Mouse (Mus musculus) embryonic facial prominence, embryonic 14.5 days (tissue): Measurements from ENCODE around the gene Fndc3b. TPM values are rescaled to one million over a fixed set of nuclear protein-coding genes. Genes with fewer than 3 reads are reported as not detected.

Experiments
- ATAC-seq: fragments of 200-750 bp; cut with Nextera tagmentation; 2 replicates; pipeline ENCODE4 v1.8.0; 2017; ENCODE audit warnings: low read depth, moderate number of reproducible peaks, moderate TSS enrichment
- DNase-seq: peaks from one replicate; pipeline ENCODE4 v3.0.0-alpha.2; 2015; ENCODE audit warnings: low spot score
- H3K27ac ChIP-seq: fragments of 300-500 bp; sonication (generic); replicated peaks from 2 replicates; pipeline ENCODE4 v1.5.1; 2014; ENCODE audit warnings: low read depth, mild to moderate bottlenecking, low read length, moderate library complexity
- H3K27me3 ChIP-seq: fragments of 300-500 bp; sonication (generic); replicated peaks from 2 replicates; pipeline ENCODE4 v1.6.1; 2014; ENCODE audit warnings: low read length; ENCODE audit not compliant: control insufficient read depth, insufficient read depth
- H3K36me3 ChIP-seq: fragments of 300-500 bp; sonication (generic); 2 replicates; pipeline ENCODE4 v1.6.1; 2014; ENCODE audit warnings: low read length, mixed read lengths; ENCODE audit not compliant: control insufficient read depth, insufficient read depth
- H3K4me1 ChIP-seq: fragments of 300-500 bp; sonication (generic); 2 replicates; pipeline ENCODE4 v1.6.1; 2014; ENCODE audit warnings: antibody characterized with exemption, low read length; ENCODE audit not compliant: control insufficient read depth, insufficient read depth
- H3K4me2 ChIP-seq: fragments of 300-500 bp; sonication (generic); 2 replicates; pipeline ENCODE4 v1.6.1; 2014; ENCODE audit warnings: low read depth, mild to moderate bottlenecking, low read length, moderate library complexity, mixed read lengths
- H3K4me3 ChIP-seq: fragments of 300-500 bp; sonication (generic); 2 replicates; pipeline ENCODE4 v1.5.1; 2014; ENCODE audit warnings: low read depth, mild to moderate bottlenecking, low read length
- H3K9ac ChIP-seq: fragments of 300-500 bp; sonication (generic); 2 replicates; pipeline ENCODE4 v1.6.1; 2014; ENCODE audit warnings: low read depth, mild to moderate bottlenecking, low read length, moderate library complexity, mixed read lengths
- H3K9me3 ChIP-seq: fragments of 300-500 bp; sonication (generic); 2 replicates; pipeline ENCODE4 v1.6.1; 2016; ENCODE audit warnings: low read length; ENCODE audit not compliant: control insufficient read depth
- WGBS: fragments of 180-500 bp; shearing (Covaris S2); extraction: QIAGEN DNeasy Blood & Tissue Kit; methylation state at CpG from one replicate; pipeline ENCODE4 v1.1.7; 2014; 5-methylcytosine and 5-hydroxymethylcytosine counted together
- polyA plus RNA-seq: library from polyadenylated mRNA; unstranded; fragments of >200 nt; fragmentation: Nextera tagmentation; extraction: Ambion mirVana; gene quantifications from 2 replicates; pipeline ENCODE4 v1.2.1, GENCODE M21; 2014

Gene Fndc3b
- polyA plus RNA-seq, 1 experiment from 2014 or later: 44.3 TPM

DNA sequence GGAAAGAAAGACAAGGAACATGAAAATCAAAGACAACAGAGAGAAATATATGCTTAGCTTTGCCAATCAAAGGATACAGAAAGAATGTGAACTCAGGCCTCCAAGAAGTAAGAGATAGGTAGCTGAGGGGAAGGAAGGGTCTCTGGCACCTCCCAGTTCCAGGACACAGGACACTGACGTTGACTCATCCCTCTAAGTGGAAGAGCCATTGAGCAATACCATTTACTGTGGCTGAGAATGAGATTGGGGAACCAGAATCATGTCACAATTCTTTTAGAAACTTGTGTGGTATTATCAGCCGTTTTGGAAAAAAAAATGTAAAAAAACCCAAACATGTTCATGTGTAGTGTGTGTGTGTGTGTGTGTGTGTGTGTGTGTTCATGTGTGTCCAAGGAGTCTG, 31.0 kb upstream of the Fndc3b start:
- ATAC-seq (no peak), DNase-seq (no peak)
- no peak overlapping the region for H3K9ac ChIP-seq
- no peaks in the 10 kb centered on the region for H3K9me3 ChIP-seq
- 76% methylated on average over 2 of the region's 2 CpGs for WGBS
- no peaks in the 10 kb centered on the region for H3K4me1 ChIP-seq
- H3K27me3 ChIP-seq: no peaks in the 10 kb centered on the region
- H3K4me3 ChIP-seq: no peak overlapping the region
- H3K36me3 ChIP-seq: no peaks in the 10 kb centered on the region
- no peak overlapping the region for H3K27ac ChIP-seq
- H3K4me2 ChIP-seq: no peak overlapping the region

DNA sequence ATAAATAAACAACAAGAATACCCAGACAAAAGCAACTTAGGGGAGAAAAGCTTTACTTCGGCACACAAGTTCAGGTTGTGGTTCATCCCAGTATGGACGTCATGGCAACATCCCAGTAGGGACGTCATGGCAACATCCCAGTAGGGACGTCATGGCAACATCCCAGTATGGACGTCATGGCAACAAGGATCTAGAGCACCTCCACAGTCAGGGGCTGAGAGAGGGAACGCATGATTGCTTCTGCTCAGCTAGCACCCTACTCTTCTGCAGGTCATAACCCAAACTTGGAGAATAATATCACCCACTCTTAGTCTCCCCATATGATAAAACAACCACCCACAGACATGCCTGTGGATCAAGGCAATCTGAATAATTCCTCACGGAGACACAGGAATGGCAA, 29.0 kb upstream of the Fndc3b start:
- DNase-seq (no peak), ATAC-seq (no peak)
- WGBS: 87% methylated on average over 7 of the region's 7 CpGs

DNA sequence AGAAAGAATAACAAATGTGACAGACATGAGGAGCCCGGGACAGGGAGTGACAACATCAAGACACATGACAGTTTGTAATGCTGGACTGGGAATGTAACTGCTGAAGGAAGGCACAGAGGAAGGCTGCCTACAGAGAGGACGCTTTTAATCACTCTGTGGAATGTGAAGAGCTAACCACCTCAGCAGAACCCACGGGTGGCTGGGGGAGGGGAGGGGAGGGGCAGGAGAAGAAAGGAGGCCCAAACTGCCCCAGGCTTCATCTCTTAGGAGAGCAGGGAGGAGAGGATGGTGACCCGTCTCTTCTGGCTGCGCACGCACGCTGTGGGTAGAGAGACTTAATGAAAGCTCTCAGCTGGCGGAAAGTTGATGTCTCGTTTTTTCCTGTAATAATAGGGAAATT, 25.1 kb upstream of the Fndc3b start:
- WGBS: 16% methylated on average over 9 of the region's 9 CpGs
- Histone ChIP-seq H3K9ac (no peak overlapping the region), H3K4me3 (no peak overlapping the region), H3K4me1 (0 out of 2 replicates have a peak, but pooled peaks cover 3% of the 10 kb centered on the region), H3K27me3 (no peaks in the 10 kb centered on the region), H3K36me3 (no peaks in the 10 kb centered on the region), H3K27ac (no peak overlapping the region), H3K9me3 (no peaks in the 10 kb centered on the region), H3K4me2 (peak overlapping the region; percentile 26; the same call in 1 of the 2 replicates)
- no peak for ATAC-seq
- peak; percentile 63 for DNase-seq

More for the DNA sequence above, 29.0 kb upstream of the Fndc3b start:
- no peaks in the 10 kb centered on the region for H3K27me3 ChIP-seq
- H3K4me3 ChIP-seq: no peak overlapping the region
- 0 out of 2 replicates have a peak, but pooled peaks cover 3% of the 10 kb centered on the region for H3K4me1 ChIP-seq
- no peak overlapping the region for H3K4me2 ChIP-seq
- no peaks in the 10 kb centered on the region for H3K9me3 ChIP-seq
- H3K27ac ChIP-seq: no peak overlapping the region
- no peaks in the 10 kb centered on the region for H3K36me3 ChIP-seq
- no peak overlapping the region for H3K9ac ChIP-seq

DNA sequence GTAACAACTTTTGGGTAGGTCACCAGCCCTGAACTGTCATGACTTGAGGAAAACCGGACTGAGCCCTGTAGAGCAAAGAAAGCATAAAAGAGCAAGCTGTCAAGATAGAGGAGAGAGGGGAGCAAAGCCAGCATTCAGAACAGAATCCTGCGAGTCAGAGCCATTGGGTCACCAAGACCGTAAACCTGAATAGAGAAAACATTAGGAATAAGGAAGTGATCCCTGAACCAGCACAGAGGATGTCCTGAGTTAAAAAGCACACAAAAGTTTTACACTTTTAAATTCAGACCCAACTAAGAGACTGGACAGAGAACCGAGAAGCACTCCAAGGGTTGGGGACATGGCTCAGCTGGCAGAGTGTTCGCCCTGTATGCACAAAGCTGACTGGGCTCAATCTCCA, 24.0 kb upstream of the Fndc3b start:
- 0 out of 2 replicates have a peak, but pooled peaks cover 3% of the 10 kb centered on the region for H3K4me1 ChIP-seq
- WGBS: 75% methylated on average over 5 of the region's 5 CpGs
- H3K9ac ChIP-seq: no peak overlapping the region
- no peaks in the 10 kb centered on the region for H3K36me3 ChIP-seq
- no peaks in the 10 kb centered on the region for H3K27me3 ChIP-seq
- H3K27ac ChIP-seq: no peak overlapping the region
- no peak overlapping the region for H3K4me3 ChIP-seq
- H3K9me3 ChIP-seq: no peaks in the 10 kb centered on the region
- ATAC-seq: no peak
- H3K4me2 ChIP-seq: no peak overlapping the region
- no peak for DNase-seq

DNA sequence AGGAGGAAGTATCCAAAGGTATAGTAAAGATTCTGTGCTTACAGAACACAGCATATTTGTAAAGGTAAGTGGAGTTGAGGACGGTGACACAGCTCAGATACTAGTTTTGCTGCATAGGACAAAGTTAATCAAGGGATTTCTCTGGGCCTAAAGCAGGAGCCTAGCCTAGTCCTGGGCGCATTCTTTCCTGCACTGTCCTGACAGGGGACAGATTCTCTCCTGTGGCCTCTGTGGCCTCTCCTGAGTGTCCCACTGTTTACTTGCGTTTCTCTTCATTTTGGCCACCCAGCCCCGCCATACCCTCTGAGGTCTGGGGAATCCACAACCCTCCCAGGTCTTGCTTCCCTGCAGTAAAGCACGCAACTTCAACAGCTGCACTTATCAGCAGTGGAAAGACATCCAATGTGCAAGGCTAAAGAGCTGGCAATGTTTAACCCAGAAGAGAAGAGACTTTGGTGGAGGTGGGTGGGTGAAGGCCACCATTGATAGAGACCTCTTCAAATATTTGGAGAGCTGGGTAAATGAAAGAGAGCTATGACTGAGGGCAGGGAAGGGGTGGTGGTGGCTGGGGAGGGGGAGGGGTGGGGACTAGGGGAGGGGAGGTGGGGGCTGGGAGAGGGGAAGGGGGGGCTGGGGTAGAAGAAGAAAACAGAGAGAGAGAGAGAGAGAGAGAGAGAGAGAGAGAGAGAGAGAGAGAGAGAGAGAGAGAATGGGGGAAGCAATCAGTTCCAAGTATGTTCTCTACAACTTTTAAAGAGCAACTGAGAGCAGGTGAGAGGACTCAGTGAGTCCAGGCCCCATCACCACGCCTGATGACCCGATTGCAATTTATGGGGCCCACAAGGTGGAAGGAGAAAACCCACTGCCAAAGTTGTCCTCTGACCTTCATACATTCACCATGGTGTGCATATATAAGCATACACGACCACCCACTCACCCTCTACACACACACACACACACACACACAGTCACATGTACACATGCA, 18.0 kb upstream of the Fndc3b start:
- H3K36me3 ChIP-seq: no peaks in the 10 kb centered on the region
- no peak for DNase-seq
- no peaks in the 10 kb centered on the region for H3K9me3 ChIP-seq
- H3K4me2 ChIP-seq: no peak overlapping the region
- no peak overlapping the region for H3K4me3 ChIP-seq
- H3K9ac ChIP-seq: no peak overlapping the region
- WGBS: 78% methylated on average over 8 of the region's 8 CpGs
- no peak overlapping the region for H3K27ac ChIP-seq
- no peaks in the 10 kb centered on the region for H3K4me1 ChIP-seq
- H3K27me3 ChIP-seq: no peaks in the 10 kb centered on the region
- ATAC-seq: no peak

DNA sequence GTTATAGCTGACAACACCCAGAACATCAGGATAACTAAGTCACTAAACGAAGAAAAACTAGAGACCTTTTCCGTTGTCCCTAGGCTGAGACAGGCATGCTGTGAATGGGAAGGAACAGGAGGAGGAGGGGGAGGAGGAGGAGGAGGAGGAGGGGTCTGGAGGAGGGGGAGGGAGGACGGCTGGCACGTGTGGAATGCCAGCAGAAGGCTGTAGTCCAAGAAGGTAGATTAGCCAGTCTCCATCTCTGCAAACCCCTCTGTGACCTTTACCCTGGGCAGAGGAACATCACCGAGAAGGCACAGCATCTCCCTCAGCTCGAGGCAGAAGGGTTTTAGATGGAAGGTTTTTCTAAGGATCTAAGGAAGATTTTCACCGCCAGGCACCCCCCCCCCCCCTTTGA, 17.1 kb upstream of the Fndc3b start:
- WGBS: 8% methylated on average over 5 of the region's 7 CpGs
- H3K4me2 ChIP-seq: no peak overlapping the region
- H3K9ac ChIP-seq: no peak overlapping the region
- H3K9me3 ChIP-seq: no peaks in the 10 kb centered on the region
- no peak for ATAC-seq
- H3K27ac ChIP-seq: no peak overlapping the region
- no peaks in the 10 kb centered on the region for H3K4me1 ChIP-seq
- DNase-seq: no peak
- H3K27me3 ChIP-seq: no peaks in the 10 kb centered on the region
- H3K36me3 ChIP-seq: no peaks in the 10 kb centered on the region
- no peak overlapping the region for H3K4me3 ChIP-seq

DNA sequence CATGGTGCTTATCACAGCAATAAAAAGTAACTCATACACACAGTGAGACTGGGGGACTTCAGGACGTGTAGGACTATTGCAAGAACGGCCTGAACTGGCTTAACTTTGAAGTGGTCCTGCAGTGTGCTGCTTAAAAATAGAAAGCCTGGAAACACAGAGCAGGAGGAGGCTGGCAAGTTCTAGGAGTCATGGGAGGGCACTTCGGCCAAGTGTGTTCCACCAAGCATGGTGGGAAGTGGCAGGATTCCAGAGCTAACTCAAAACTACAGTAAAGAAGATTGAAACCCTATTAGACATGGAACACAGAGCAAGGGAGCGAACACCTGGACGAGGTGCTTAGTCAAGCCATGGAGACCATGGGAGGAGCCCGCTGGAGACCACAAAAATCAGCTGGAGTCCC, 14.6 kb upstream of the Fndc3b start:
- Histone ChIP-seq H3K36me3 (no peaks in the 10 kb centered on the region), H3K4me3 (no peak overlapping the region), H3K4me2 (no peak overlapping the region), H3K9ac (no peak overlapping the region), H3K9me3 (no peaks in the 10 kb centered on the region), H3K27ac (no peak overlapping the region), H3K27me3 (no peaks in the 10 kb centered on the region), H3K4me1 (no peaks in the 10 kb centered on the region)
- ATAC-seq (no peak), DNase-seq (no peak)
- 80% methylated on average over 6 of the region's 6 CpGs for WGBS

DNA sequence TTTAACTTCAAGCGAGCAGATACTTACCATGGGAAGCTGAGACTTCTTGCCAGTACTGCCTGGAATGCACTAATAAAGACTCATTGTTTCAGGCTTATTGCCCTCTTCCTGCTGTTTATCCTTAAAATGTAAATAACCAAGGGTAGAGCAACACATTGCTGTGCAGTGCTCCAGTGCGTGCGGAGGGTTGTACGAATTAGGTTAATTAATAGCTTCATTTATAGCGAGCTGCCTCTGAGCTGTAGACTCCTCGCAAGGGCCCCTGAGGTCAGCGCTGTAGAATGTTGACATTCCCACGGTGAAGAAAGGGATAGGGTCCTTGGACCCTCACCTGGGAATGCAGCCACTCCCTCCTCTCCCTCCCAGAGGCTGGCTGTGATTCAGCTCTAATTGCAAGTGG, 13.1 kb upstream of the Fndc3b start:
- no peak for ATAC-seq
- no peak overlapping the region for H3K4me2 ChIP-seq
- no peak overlapping the region for H3K4me3 ChIP-seq
- H3K27me3 ChIP-seq: no peaks in the 10 kb centered on the region
- 36% methylated on average over 8 of the region's 8 CpGs for WGBS
- no peak for DNase-seq
- H3K9me3 ChIP-seq: no peaks in the 10 kb centered on the region
- no peaks in the 10 kb centered on the region for H3K36me3 ChIP-seq
- no peak overlapping the region for H3K27ac ChIP-seq
- H3K4me1 ChIP-seq: no peaks in the 10 kb centered on the region
- H3K9ac ChIP-seq: no peak overlapping the region
